Mouse (Mus musculus) cortical plate, adult 2 months (tissue): Measurements from ENCODE around the gene Mpv17l2. TPM values are rescaled to one million over a fixed set of nuclear protein-coding genes. Genes with fewer than 3 reads are reported as not detected.
A peak's percentile ranks its signal among the peaks of the same experiment; 100 is the strongest.

Experiments used
- H3K27ac ChIP-seq: fragments of 200-500 bp; 2 replicates; pipeline ENCODE4 v1.5.1; 2012; ENCODE audit warnings: low read length, control low read depth, inconsistent platforms; ENCODE audit not compliant: insufficient read depth
- H3K4me1 ChIP-seq: fragments of 200-500 bp; 2 replicates; pipeline ENCODE4 v1.6.1; 2011; ENCODE audit warnings: low read length; ENCODE audit not compliant: control insufficient read depth, insufficient read depth
- H3K4me3 ChIP-seq: fragments of 200-500 bp; 2 replicates; pipeline ENCODE4 v1.5.1; 2011; ENCODE audit warnings: mild to moderate bottlenecking, low read length, control low read depth; ENCODE audit not compliant: insufficient read depth
- CTCF ChIP-seq: fragments of 200-500 bp; IDR thresholded peaks from 2 replicates; pipeline ENCODE4 v1.5.1; 2011; ENCODE audit warnings: mild to moderate bottlenecking, control low read depth, low read length; ENCODE audit not compliant: insufficient read depth; ENCODE audit errors: extremely low read depth
- POLR2A ChIP-seq: fragments of 200-500 bp; IDR thresholded peaks from 2 replicates; pipeline ENCODE4 v1.6.1; 2011; ENCODE audit warnings: mild to moderate bottlenecking, low read length, control low read depth; ENCODE audit not compliant: insufficient read depth; ENCODE audit errors: extremely low read depth
- polyA plus RNA-seq: library from polyadenylated mRNA; depleted of rRNA; stranded (reverse); fragments of >200 nt; gene quantifications from 2 replicates; pipeline ENCODE4 v1.2.3, GENCODE M21; 2012; rRNA removed

Mpv17l2 gene
- 51.6 and 59.2 TPM in 2 replicates for polyA plus RNA-seq

DNA sequence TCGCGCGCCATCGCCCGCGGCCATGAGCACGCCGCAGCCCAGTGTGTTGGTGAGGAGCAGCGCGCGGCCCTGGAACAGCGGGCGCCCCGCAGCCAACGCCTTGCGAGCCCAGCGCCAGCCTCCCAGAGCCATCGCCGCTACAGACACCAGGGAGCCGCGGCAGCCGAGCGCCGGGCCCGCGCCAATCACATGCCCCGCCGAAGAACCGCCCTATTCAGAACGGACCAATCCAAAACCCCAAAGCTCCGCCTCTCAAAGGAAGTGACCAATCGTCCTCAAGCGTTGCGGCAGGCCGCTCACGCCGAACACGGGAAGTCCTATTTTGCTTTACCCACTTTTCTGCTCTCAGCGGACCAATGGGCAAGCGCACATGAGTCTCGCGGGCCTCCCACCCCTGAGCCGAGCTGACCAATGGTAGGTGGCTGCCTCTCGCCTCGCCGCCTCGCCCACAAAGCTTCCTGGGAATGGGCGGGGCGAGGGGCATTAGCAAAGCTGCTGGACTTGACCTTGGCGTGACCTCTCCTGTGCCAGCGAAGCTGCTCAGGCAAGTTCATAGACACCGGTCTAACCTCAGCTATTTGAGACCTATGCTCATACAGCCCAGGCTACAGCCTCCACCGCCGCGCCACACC is at the start of gene Mpv17l2:
TSS of gene Mpv17l2 (minus strand) at position 172 of the 632 bp plus-strand sequence.
- peak within 1 kb of the TSS; percentile 45 for H3K4me3 ChIP-seq
- H3K27ac ChIP-seq, result peak within 1 kb of the TSS; percentile 37; the same call in 1 of the 2 replicates
- TF ChIP-seq CTCF, result no peak
- peak; percentile 73; the same call in 1 of the 2 replicates for TF ChIP-seq POLR2A
- peaks cover 6% of the 10 kb centered on the region; the same call in 1 of the 2 replicates for H3K4me1 ChIP-seq

DNA sequence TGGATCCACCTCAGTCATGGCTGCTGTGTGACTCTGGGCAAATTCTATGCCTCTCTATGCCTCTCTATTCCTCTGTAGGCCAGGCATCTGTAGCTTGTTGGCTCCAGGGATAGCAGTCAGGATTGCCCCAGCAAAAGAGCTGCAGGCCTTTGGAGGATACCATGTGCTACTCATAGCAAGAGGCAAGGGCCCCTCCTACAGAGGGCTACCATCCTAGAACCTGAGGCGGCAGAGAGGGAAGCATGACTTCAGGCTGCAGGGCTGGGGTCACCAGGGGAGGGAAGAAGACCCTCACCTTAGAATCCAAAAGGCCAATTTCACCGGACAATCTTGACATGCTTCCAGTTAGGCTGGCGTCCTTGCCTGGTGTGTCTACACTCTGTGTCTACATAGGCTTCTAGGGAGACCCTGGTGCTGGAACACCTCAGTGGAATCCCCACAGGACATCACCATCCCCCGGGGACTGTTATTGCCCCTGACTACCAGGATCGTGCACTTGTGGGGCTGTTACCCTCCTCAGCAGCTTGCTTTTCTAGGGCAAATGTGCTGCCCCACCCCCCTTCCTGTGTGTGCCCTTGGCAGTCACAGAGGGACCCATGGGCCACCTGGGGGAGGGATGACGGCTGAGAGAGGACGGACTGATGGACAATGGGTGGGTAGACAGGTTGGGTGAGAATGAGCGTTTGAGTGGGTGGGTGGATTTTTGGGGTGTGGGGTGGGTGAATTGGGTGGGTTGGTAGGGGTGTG is 48.4 kb upstream of the Mpv17l2 start:
- H3K27ac ChIP-seq, result no peak overlapping the region
- TF ChIP-seq POLR2A (no peak), CTCF (no peak)

DNA sequence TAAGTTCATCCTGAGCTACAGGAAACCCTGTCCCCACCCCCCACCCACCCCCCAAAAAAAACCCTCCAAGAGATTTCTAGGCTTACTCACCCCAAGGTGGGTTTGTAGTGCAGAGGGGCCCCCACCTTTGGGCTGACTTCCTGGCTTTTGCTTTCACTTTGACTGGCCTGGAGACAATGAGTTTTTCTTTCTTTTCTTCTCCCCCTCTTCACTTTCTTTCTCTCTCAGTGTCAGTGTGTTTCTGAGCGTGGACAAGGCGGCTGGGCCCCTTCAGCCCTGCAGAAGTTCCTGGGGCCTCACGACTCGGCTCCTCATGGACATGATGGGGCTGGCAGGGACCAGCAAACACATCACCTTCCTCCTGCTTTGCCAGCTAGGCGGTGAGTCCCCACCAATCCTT is 47.5 kb upstream of the Mpv17l2 start, which contains the start of gene Il12rb1:
TSS of gene Il12rb1 (plus strand) at position 211 of the 400 bp plus-strand sequence.
- TF ChIP-seq CTCF (no peak), POLR2A (no peak)

More for the DNA sequence above, 48.4 kb upstream of the Mpv17l2 start:
- Histone ChIP-seq H3K4me1 (no peaks in the 10 kb centered on the region), H3K4me3 (no peak overlapping the region)

DNA sequence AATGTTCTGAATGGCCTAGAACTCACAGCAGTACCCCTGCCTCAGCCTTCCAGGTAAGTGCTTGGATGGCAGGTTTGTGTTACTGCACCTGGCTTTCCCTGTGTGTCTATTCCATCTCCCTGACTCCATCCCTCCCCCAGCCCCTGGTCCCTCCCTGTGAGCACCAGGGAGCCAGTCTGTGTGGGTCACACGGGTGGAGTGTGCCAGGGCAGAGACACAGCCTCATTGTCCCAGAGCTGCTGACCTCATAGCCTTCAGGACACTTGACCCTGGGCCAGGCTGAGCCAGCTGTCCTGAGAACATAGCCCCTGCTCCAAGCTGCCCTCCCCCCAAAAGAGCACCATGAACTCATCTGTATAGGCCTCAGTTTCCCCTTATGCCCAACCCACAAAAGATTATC is 46.6 kb upstream of the Mpv17l2 start:
- Histone ChIP-seq H3K4me3 (no peak overlapping the region), H3K27ac (peak overlapping the region; percentile 86), H3K4me1 (0 out of 2 replicates have a peak, but pooled peaks cover under 1% of the 10 kb centered on the region)
- TF ChIP-seq CTCF (no peak), POLR2A (no peak)

More for the DNA sequence above, 47.5 kb upstream of the Mpv17l2 start, which contains the start of gene Il12rb1:
- Histone ChIP-seq H3K4me1 (no peaks in the 10 kb centered on the region), H3K27ac (peak within 1 kb of the TSS; percentile 86), H3K4me3 (no peak within 1 kb of the TSS)

DNA sequence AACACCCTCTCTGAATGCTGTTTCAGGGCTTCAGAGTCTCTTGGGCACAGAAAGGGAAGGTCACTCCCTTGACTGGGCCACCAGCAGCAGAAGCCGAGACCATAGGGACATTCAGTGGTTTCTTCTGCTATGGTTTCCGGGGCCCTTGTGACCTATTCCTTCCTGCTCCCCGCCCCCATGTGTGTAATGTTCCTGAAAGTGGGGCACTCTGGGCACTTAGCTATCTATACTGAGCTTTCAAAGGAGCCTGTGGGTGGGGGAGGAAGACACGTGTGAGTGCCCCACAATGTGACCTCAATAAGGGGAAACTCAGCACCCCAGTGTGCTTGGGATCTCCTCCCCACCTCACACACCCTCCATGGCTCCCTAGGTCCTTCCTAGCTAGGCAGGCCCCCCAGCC is 45.8 kb upstream of the Mpv17l2 start:
- peak overlapping the region; percentile 86 for H3K27ac ChIP-seq
- H3K4me3 ChIP-seq, result no peak overlapping the region
- no peak for TF ChIP-seq POLR2A
- no peak for TF ChIP-seq CTCF
- H3K4me1 ChIP-seq, result peaks cover 3% of the 10 kb centered on the region; the same call in 1 of the 2 replicates

DNA sequence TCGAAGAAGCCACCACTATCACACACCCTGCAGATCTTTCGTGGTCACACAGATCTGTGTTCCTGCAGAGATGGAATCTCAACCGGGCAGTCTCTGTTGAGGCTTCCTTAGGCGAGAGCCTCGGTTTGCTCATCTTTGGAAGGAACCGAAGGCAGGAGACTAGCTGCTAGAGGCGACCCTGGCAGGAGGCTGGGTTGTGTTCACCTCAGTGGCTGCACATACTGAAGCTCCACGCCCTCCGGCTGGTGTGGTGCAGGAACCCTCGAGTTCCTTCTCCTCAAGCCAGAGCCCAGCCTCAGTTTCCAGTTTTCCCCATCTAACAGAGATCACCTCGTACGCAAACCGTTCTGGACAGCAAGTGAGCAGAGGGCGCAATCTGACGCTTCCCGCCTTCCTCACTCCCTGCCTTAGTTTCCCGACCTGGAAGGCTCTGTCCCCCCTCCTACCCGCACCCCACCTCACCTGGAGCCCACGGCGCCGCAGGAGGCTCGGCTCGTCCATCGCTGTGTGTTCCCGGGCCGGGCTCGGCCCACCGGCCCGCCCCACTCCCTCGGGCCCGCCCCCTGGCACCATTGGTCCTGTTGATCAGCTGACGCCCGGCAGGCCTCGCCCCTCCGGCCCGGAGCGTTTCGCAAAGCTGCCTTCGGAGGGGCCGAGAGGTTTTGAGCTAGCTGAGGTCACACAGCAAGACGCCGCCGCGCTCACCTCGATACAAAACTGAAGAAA is 43.9 kb upstream of the Mpv17l2 start, which contains the start of gene Mast3:
TSS of gene Mast3 (minus strand) at position 574 of the 726 bp plus-strand sequence.
- peak within 1 kb of the TSS; percentile 51 for H3K27ac ChIP-seq
- no peak for TF ChIP-seq CTCF
- peak; percentile 82 for TF ChIP-seq POLR2A
- peak within 1 kb of the TSS; percentile 88 for H3K4me3 ChIP-seq
- H3K4me1 ChIP-seq, result peaks cover 5% of the 10 kb centered on the region

DNA sequence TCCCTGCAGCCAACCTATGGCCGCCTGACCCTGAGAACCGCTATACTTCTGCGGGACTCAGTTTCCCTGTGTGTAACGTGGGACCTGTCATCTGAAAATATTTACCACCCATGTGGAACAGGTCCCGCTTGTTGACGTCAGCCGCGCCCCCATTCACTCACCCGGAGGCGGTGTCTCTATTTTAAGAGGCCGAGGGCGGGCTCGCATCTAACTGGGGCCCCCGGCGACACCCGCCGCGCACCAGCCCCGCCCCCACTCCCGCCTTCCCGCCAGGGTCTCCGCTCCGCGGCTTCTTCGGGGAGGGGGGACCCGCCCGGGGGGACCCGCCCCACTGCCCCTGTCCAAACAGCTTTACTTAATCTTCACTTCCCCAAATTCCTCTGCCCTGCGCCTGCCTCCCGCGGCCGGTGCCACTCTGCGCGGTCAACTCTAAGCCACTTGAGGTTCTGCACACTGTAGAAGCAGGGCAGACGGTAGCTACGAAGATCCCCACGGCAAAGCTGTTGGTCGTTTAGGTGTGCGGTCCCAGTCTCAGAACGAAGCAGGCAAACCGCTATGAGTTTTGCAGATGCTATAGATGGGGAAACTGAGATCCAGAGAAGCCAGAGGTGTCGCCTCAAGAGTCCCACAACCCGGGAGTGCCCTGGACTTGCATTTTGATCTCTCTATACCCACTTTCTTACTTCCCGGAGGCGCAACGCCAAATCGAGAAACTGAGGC is 43.2 kb upstream of the Mpv17l2 start:
- Histone ChIP-seq H3K4me3 (peak overlapping the region; percentile 88), H3K4me1 (peaks cover 5% of the 10 kb centered on the region), H3K27ac (peak overlapping the region; percentile 51)
- TF ChIP-seq POLR2A, result no peak
- no peak for TF ChIP-seq CTCF

DNA sequence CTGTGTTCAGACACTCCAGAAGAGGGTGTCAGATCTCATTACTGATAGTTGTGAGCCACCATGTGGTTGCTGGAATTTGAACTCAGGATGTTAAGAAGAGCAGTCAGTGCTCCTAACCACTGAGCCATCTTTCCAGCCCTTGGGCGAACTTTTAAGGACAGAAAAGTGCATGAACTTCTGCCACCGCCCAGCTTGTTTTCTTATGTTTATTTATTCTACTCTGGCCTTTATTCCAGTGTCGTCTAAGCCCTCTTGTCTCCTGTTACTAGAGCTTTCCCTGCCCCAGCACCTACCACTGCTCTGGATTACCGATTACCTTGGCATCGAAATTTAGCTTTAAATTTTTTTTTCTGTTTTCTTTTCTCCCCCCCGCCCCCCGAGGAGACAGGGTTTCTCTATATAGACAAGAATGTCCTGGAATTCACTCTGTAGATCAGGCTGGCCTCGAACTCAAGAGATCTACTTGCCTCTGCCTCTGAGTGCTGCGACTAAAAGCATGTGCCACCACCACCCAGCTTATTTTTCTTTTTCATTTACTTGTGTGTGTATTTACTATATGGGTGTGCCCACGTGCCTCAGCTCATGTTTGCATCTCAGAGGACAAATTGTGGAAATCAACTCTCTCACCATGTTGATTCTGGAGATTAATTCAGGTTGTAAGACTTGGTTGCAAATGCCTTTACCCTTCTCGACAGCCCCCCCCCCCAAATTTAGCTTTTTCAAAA is 42.2 kb upstream of the Mpv17l2 start:
- TF ChIP-seq CTCF, result no peak
- Histone ChIP-seq H3K4me1 (peaks cover 5% of the 10 kb centered on the region), H3K4me3 (peak overlapping the region; percentile 88), H3K27ac (no peak overlapping the region)

DNA sequence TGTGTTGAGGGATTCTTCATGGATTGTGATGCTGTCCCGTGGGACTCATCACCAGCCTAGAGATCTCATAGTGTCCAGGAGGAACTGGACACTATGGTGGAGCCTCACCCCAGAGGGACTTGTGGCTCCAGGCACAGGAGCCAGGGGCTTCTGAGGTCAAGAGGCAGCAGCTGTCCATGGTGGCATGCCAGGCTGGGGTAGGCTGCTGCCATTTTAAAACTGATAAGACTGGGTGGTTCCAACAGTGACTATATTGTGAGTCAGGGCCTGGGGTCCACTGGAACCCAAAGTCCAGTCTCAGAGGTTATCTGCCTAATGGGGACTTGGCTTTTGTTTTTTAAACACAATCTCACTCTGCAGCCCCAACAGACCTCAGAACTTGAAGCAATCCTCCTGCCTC is 41.1 kb upstream of the Mpv17l2 start:
- TF ChIP-seq POLR2A, result no peak
- TF ChIP-seq CTCF, result no peak
- H3K4me3 ChIP-seq, result no peak overlapping the region
- peak overlapping the region; percentile 63; the same call in 1 of the 2 replicates for H3K27ac ChIP-seq
- H3K4me1 ChIP-seq, result peaks cover 7% of the 10 kb centered on the region
